ENCODE assay signal across 17 mouse cellular contexts in the genomic region with DNA sequence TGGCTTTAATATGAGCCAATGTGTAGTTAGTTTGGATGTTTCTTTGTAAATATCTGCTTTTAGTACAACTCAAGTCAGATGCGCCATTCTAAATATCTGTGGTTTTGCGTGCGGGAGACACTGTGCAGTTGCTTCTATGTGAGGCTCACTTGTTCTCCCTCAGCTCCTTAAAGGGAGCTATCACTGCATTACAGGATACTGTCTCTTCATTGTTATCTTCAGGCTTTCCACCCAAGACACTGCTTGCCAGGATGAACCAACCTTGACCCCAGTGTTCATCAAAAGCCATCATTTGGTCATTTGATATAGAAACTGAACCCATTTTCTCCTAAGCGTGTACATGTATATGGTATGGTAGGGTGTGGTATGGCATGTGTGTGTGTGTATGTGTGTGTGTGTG. TPM values are rescaled to one million over a fixed set of nuclear protein-coding genes. Genes with fewer than 3 reads are reported as not detected.
"Had no signal": no experiment of that assay in that cellular context is flagged by ENCODE, and none has a peak within 500 bp of the region (broad histone marks: within the 10 kb centered on the region; RNA-seq: fewer than 3 reads in every experiment).

No protein-coding gene starts in this region.

- ATAC-seq: intestine, postnatal 0 days; lung, postnatal 0 days had no signal

- H3K9ac ChIP-seq: kidney, embryonic 15.5 days; limb, embryonic 13.5 days; lung, embryonic 14.5 days had no signal

- H3K4me3 ChIP-seq: kidney, embryonic 15.5 days; limb, embryonic 10.5 days; limb, embryonic 13.5 days; megakaryocyte, embryonic 14.5 days had no signal

- H3K4me1 ChIP-seq: kidney, embryonic 15.5 days; limb, embryonic 10.5 days; limb, embryonic 13.5 days had no signal

- H3K4me2 ChIP-seq: kidney, embryonic 15.5 days; limb, embryonic 13.5 days; lung, embryonic 14.5 days; midbrain, embryonic 11.5 days had no signal

- H3K9me3 ChIP-seq: kidney, embryonic 15.5 days; limb, embryonic 10.5 days; limb, embryonic 13.5 days had no signal

- DNase-seq: kidney, adult 2 months; kidney, postnatal 10 days; kidney, postnatal 36 days; lung, embryonic 14.5 days; right cerebral cortex, postnatal 14 days; right cerebral cortex, postnatal 4 days; thymus, postnatal 36 days had no signal

- H3K27ac ChIP-seq: kidney, embryonic 15.5 days; limb, embryonic 10.5 days; limb, embryonic 13.5 days; macrophage; stomach, postnatal 0 days had no signal

- H3K27me3 ChIP-seq: kidney, embryonic 15.5 days; limb, embryonic 13.5 days; megakaryocyte, embryonic 14.5 days had no signal

RNA-seq across cellular contexts. Expression of gene Gpr88, which starts 57.4 kb away (rescaled TPM):
- total RNA-seq: liver, adult 2 months had no signal
- polyA plus RNA-seq: liver, adult 2 months; macrophage had no signal
